Mouse (Mus musculus): ENCODE measurements around the gene Wdfy2.

- TF ChIP-seq CTCF (IDR thresholded peaks at IDR 0.05; ENCODE audit: borderline replicate concordance, control insufficient read depth, extremely low read depth, insufficient read depth, low read length, poor library complexity) = no peak
- TF ChIP-seq POLR2A (IDR thresholded peaks at IDR 0.05; ENCODE audit: control insufficient read depth, extremely low read depth, insufficient read depth, low read length, poor library complexity) = no peak
These were observed 27.9 kb downstream of the Wdfy2 start for GRCm38 (mm10) chr14:62865405-62865804.
